9 mouse cellular contexts compared by ENCODE assay signal in genomic region chr9:22132220-22132619, GRCm38 (mm10). TPM values are rescaled to one million over a fixed set of nuclear protein-coding genes. Genes with fewer than 3 reads are reported as not detected.
DNase-seq lines count a peak whose midpoint lies in the region; ATAC-seq and TF ChIP-seq lines count a peak whose summit lies in the region.
"Had no signal": no experiment of that assay in that cellular context is flagged by ENCODE, and none has a peak within 500 bp of the region (broad histone marks: within the 10 kb centered on the region; RNA-seq: fewer than 3 reads in every experiment).

No protein-coding gene starts in this region.

- H3K4me1 ChIP-seq in heart, embryonic 10.5 days, result peaks cover 24% of the 10 kb centered on the region
- H3K4me1 ChIP-seq in spleen, adult 2 months (ENCODE audit: control insufficient read depth, insufficient read depth, insufficient read length), result peaks cover 26% of the 10 kb centered on the region; the same call in 1 of the 2 replicates
- H3K4me1 ChIP-seq in limb, embryonic 12.5 days (replicated peaks), result peaks cover 16% of the 10 kb centered on the region
- peaks cover 14% of the 10 kb centered on the region for H3K4me1 ChIP-seq in stomach, embryonic 15.5 days

- no peak for TF ChIP-seq POLR2A in spleen, adult 2 months (IDR thresholded peaks at IDR 0.05; ENCODE audit: low read depth, low read length)

- no peak for ATAC-seq in limb, embryonic 12.5 days (ENCODE audit: insufficient number of reproducible peaks, insufficient read depth, low FRiP score, low TSS enrichment, low read depth)
- ATAC-seq in stomach, embryonic 15.5 days (ENCODE audit: insufficient read depth, low FRiP score, low read depth), result peak; percentile 9; the same call in 1 of the 2 replicates
- no peak for ATAC-seq in erythroid progenitor cell, adult 5-6 weeks (replicated peaks; ENCODE audit: low FRiP score, poor library complexity, severe bottlenecking)

- peak overlapping the region; percentile 64 for H3K4me2 ChIP-seq in limb, embryonic 12.5 days
- H3K4me2 ChIP-seq in stomach, embryonic 15.5 days, result peak overlapping the region; percentile 87

- H3K9ac ChIP-seq in limb, embryonic 12.5 days (replicated peaks), result no peak overlapping the region
- no peak overlapping the region for H3K9ac ChIP-seq in stomach, embryonic 15.5 days

- DNase-seq in heart, embryonic 10.5 days (ENCODE audit: low spot score), result no peak
- DNase-seq in heart, postnatal 4 days, result no peak
- DNase-seq in spleen, adult 2 months (ENCODE audit: low read depth in 1 of 2, low spot score in 2 of 2), result no peak
- no peak for DNase-seq in spleen, postnatal 14 days (ENCODE audit: low spot score in 2 of 2)
- no peak for DNase-seq in cerebellum, adult 8-10 months
- DNase-seq: layer of hippocampus, postnatal 36 days had no signal

- no peak for TF ChIP-seq CTCF in spleen, adult 2 months (IDR thresholded peaks at IDR 0.05; ENCODE audit: extremely low read depth, insufficient read depth, insufficient read length, insufficient replicate concordance)

- peak overlapping the region; percentile 74 for H3K27ac ChIP-seq in heart, embryonic 10.5 days
- peak overlapping the region; percentile 85 for H3K27ac ChIP-seq in spleen, adult 2 months (ENCODE audit: insufficient read depth, low read length)
- no peak overlapping the region for H3K27ac ChIP-seq in limb, embryonic 12.5 days
- H3K27ac ChIP-seq in stomach, embryonic 15.5 days, result peak overlapping the region; percentile 32; the same call in 1 of the 2 replicates

- peaks cover 34% of the 10 kb centered on the region; the same call in 1 of the 2 replicates for H3K27me3 ChIP-seq in heart, embryonic 10.5 days (ENCODE audit: insufficient read depth, poor library complexity, severe bottlenecking)
- no peaks in the 10 kb centered on the region for H3K27me3 ChIP-seq in spleen, adult 2 months (ENCODE audit: control insufficient read depth, insufficient read depth, low read length)
- H3K27me3 ChIP-seq in limb, embryonic 12.5 days, result peaks cover 29% of the 10 kb centered on the region
- no peaks in the 10 kb centered on the region for H3K27me3 ChIP-seq in stomach, embryonic 15.5 days (replicated peaks)

- 37% methylated on average over 11 of the region's 11 CpGs for WGBS in heart, embryonic 10.5 days
- WGBS in spleen, adult 2 months, result 70% methylated on average over 11 of the region's 11 CpGs
- 42% methylated on average over 11 of the region's 11 CpGs for WGBS in limb, embryonic 12.5 days
- WGBS in stomach, embryonic 15.5 days, result 31% methylated on average over 11 of the region's 11 CpGs

- no peaks in the 10 kb centered on the region for H3K36me3 ChIP-seq in heart, embryonic 10.5 days
- H3K36me3 ChIP-seq in spleen, adult 2 months (ENCODE audit: control insufficient read depth, insufficient read depth, low read length), result peaks cover 9% of the 10 kb centered on the region
- H3K36me3 ChIP-seq in limb, embryonic 12.5 days, result no peaks in the 10 kb centered on the region
- H3K36me3 ChIP-seq in stomach, embryonic 15.5 days, result no peaks in the 10 kb centered on the region

- H3K4me3 ChIP-seq in heart, embryonic 10.5 days, result peak overlapping the region; percentile 53
- H3K4me3 ChIP-seq in spleen, adult 2 months (ENCODE audit: extremely low read depth, insufficient read depth, insufficient read length), result peak overlapping the region; percentile 68; the same call in 1 of the 2 replicates
- peak overlapping the region; percentile 38; the same call in 1 of the 2 replicates for H3K4me3 ChIP-seq in limb, embryonic 12.5 days (replicated peaks)
- peak overlapping the region; percentile 44 for H3K4me3 ChIP-seq in stomach, embryonic 15.5 days (replicated peaks)

- H3K9me3 ChIP-seq in heart, embryonic 10.5 days, result no peaks in the 10 kb centered on the region
- H3K9me3 ChIP-seq in limb, embryonic 12.5 days, result no peaks in the 10 kb centered on the region
- H3K9me3 ChIP-seq in stomach, embryonic 15.5 days, result no peaks in the 10 kb centered on the region

RNA-seq across cellular contexts. Expression of gene Acp5, which starts 3.3 kb away (rescaled TPM):
- 62.3 and 67.2 TPM in 2 replicates for polyA plus RNA-seq in heart, embryonic 10.5 days (2016; fragmentation: Nextera tagmentation; extraction: Ambion mirVana)
- total RNA-seq in heart, postnatal 4 days (2021), result 1 to 10 TPM in 1 of 2 experiments, under 1 TPM in 1; 0.71 to 1.6 TPM
- 309 and 340 TPM in 2 replicates for polyA plus RNA-seq in spleen, adult 2 months (2012; rRNA removed)
- polyA plus RNA-seq in limb, embryonic 12.5 days (2016; fragmentation: Nextera tagmentation; extraction: Ambion mirVana), result 7.7 and 9.9 TPM in 2 replicates
- polyA plus RNA-seq in stomach, embryonic 15.5 days (2015; fragmentation: Nextera tagmentation; extraction: Ambion mirVana), result 29.4 and 38.3 TPM in 2 replicates
- total RNA-seq in erythroid progenitor cell, adult 5-6 weeks (2015; ENCODE audit: low replicate concordance), result 98.5 and 142 TPM in 2 replicates
- 95.8 and 125 TPM in 2 replicates for total RNA-seq in erythroid progenitor cell, adult 5-6 weeks (2017; ENCODE audit: low replicate concordance)

RNA-seq across cellular contexts. Expression of gene Elof1, which starts 15.2 kb away (rescaled TPM):
- polyA plus RNA-seq in heart, embryonic 10.5 days (2016; fragmentation: Nextera tagmentation; extraction: Ambion mirVana), result 149 and 176 TPM in 2 replicates
- total RNA-seq in heart, postnatal 4 days (2021), result 10 to 100 TPM; 60.1 to 63.4 TPM
- 70.2 and 89.3 TPM in 2 replicates for polyA plus RNA-seq in spleen, adult 2 months (2012; rRNA removed)
- 192 and 199 TPM in 2 replicates for polyA plus RNA-seq in limb, embryonic 12.5 days (2016; fragmentation: Nextera tagmentation; extraction: Ambion mirVana)
- polyA plus RNA-seq in stomach, embryonic 15.5 days (2015; fragmentation: Nextera tagmentation; extraction: Ambion mirVana), result 163 and 165 TPM in 2 replicates
- 70.8 and 101 TPM in 2 replicates for total RNA-seq in erythroid progenitor cell, adult 5-6 weeks (2015; ENCODE audit: low replicate concordance)
- 21.3 and 26.2 TPM in 2 replicates for total RNA-seq in erythroid progenitor cell, adult 5-6 weeks (2017; ENCODE audit: low replicate concordance)

RNA-seq across cellular contexts. Expression of gene Pigyl, which starts 24.4 kb away (rescaled TPM):
- polyA plus RNA-seq in heart, embryonic 10.5 days (2016; fragmentation: Nextera tagmentation; extraction: Ambion mirVana), result 44.7 and 60.3 TPM in 2 replicates
- total RNA-seq in heart, postnatal 4 days (2021), result 10 to 100 TPM; 31.0 to 31.9 TPM
- 23.6 and 38.6 TPM in 2 replicates for polyA plus RNA-seq in spleen, adult 2 months (2012; rRNA removed)
- polyA plus RNA-seq in limb, embryonic 12.5 days (2016; fragmentation: Nextera tagmentation; extraction: Ambion mirVana), result 64.7 and 66.7 TPM in 2 replicates
- polyA plus RNA-seq in stomach, embryonic 15.5 days (2015; fragmentation: Nextera tagmentation; extraction: Ambion mirVana), result 88.6 and 97.2 TPM in 2 replicates
- total RNA-seq in erythroid progenitor cell, adult 5-6 weeks (2015; ENCODE audit: low replicate concordance), result 2.9 and 29.9 TPM in 2 replicates
- total RNA-seq in erythroid progenitor cell, adult 5-6 weeks (2017; ENCODE audit: low replicate concordance), result 6.8 and 29.6 TPM in 2 replicates

RNA-seq across cellular contexts. Expression of gene Cnn1, which starts 33.2 kb away (rescaled TPM):
- polyA plus RNA-seq in heart, embryonic 10.5 days (2016; fragmentation: Nextera tagmentation; extraction: Ambion mirVana), result 246 and 375 TPM in 2 replicates
- 10 to 100 TPM; 38.1 to 39.3 TPM for total RNA-seq in heart, postnatal 4 days (2021)
- 7.2 and 8.0 TPM in 2 replicates for polyA plus RNA-seq in spleen, adult 2 months (2012; rRNA removed)
- 1.4 and 1.5 TPM in 2 replicates for polyA plus RNA-seq in limb, embryonic 12.5 days (2016; fragmentation: Nextera tagmentation; extraction: Ambion mirVana)
- polyA plus RNA-seq in stomach, embryonic 15.5 days (2015; fragmentation: Nextera tagmentation; extraction: Ambion mirVana), result 403 and 444 TPM in 2 replicates
- total RNA-seq in erythroid progenitor cell, adult 5-6 weeks (2015; ENCODE audit: low replicate concordance), result not detected in 2 replicates
- total RNA-seq in erythroid progenitor cell, adult 5-6 weeks (2017; ENCODE audit: low replicate concordance), result not detected in 2 replicates

RNA-seq across cellular contexts. Expression of gene Ecsit, which starts 47.0 kb away (rescaled TPM):
- polyA plus RNA-seq in heart, embryonic 10.5 days (2016; fragmentation: Nextera tagmentation; extraction: Ambion mirVana), result 58.4 and 65.6 TPM in 2 replicates
- 10 to 100 TPM; 69.4 to 69.6 TPM for total RNA-seq in heart, postnatal 4 days (2021)
- 21.8 and 30.1 TPM in 2 replicates for polyA plus RNA-seq in spleen, adult 2 months (2012; rRNA removed)
- 31.5 and 32.2 TPM in 2 replicates for polyA plus RNA-seq in limb, embryonic 12.5 days (2016; fragmentation: Nextera tagmentation; extraction: Ambion mirVana)
- 40.4 and 42.8 TPM in 2 replicates for polyA plus RNA-seq in stomach, embryonic 15.5 days (2015; fragmentation: Nextera tagmentation; extraction: Ambion mirVana)
- total RNA-seq in erythroid progenitor cell, adult 5-6 weeks (2015; ENCODE audit: low replicate concordance), result 3.4 TPM in 1 of 2 replicates, not detected in the other
- 2.0 and 4.9 TPM in 2 replicates for total RNA-seq in erythroid progenitor cell, adult 5-6 weeks (2017; ENCODE audit: low replicate concordance)
